Mouse (Mus musculus) NIH3T3 (cell line): ENCODE results near the gene Rasgef1b.

Source experiments
- DNase-seq: peaks from one replicate; pipeline ENCODE4 v3.0.0-alpha.2; 2012; ENCODE audit warnings: low read depth

Gene Rasgef1b

DNA sequence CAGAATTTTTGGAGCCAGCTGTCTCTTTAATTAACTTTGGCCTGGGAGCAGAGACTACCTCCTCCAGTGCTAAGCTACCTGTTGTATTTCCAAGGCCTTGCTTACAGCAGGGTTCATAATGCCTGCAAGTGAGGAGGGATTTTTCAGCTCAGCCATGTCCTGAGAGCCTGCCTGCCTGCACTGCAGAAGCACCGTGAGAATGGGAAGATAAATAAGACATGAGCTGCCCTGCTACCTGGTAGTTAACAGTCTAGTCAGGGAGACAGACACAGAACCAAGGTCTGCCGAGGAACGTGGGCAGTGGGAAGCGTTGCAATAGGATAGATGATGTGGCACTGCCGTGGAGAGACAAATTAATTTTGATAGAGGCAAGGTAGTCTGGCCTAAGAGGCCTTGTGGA is 277.4 kb downstream of the Rasgef1b start:
- no peak for DNase-seq

- DNase-seq = no peak
These were observed 277.9 kb downstream of the Rasgef1b start for GRCm38 (mm10) chr5:99450994-99451393.

- no peak for DNase-seq
These were observed 278.4 kb downstream of the Rasgef1b start for GRCm38 (mm10) chr5:99450463-99450862.

GRCm38 (mm10) chr5:99447481-99447880 is 281.4 kb downstream of the Rasgef1b start:
- no peak for DNase-seq

GRCm38 (mm10) chr5:99445242-99445641 is 283.6 kb downstream of the Rasgef1b start:
- no peak for DNase-seq

DNA sequence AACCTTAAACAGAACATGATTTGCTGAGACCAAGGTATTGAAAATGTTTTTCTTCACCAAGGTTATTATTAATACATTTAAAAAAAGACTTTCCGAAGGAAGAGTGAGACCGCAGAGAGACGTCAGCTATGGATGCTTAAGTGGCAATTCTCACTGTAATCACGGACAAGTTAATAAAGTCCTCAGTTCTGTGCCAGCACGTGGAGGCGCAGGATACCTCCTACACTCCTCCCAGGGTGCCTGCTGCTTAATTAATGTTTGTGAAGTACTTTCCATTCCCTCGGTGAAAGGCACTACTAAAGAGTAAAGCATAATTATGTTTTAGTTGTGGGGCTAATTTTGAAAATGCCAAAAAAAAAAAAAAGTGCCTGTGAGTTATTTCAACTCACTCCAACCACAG is 284.1 kb downstream of the Rasgef1b start:
- DNase-seq = no peak

- no peak for DNase-seq
These were observed 288.8 kb downstream of the Rasgef1b start for GRCm38 (mm10) chr5:99440109-99440508.

DNA sequence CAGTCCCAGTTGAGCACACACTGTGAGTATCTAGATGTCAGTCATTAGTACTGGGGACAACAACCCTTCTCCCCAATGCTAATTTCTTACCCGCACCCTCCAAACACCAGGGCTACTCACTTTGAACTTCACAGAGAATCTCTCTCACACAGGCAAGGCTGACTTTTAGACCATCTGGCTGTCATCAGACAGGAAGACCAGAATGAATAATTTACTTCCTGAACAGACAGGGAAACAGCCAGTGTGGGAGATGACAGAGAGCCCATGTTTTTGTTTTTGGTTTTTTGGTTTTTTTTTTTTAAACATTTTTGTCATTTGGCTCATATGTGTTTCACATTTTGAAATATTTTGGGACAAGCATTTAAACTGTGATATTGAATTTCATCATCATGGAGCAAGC is 290.3 kb downstream of the Rasgef1b start:
- no peak for DNase-seq

DNA sequence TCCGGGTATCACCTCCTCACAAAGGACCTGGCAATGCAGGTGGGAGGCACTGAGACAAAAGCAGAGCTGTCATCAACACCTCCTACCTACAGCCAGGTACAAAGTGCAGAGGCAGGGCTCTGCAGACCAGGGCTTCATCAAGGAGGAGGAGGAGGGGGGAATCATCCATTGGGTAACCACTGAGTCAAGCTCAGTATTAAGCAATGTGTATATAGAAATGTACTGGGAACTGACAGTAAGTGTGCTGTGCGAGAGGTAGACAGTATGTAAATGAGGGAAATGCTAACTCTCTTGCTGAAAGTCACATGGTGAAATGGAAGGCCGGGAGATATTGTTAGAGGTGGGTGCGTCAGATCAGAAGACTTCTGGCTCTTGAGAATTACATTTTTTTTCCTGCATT is 294.6 kb downstream of the Rasgef1b start:
- no peak for DNase-seq

DNA sequence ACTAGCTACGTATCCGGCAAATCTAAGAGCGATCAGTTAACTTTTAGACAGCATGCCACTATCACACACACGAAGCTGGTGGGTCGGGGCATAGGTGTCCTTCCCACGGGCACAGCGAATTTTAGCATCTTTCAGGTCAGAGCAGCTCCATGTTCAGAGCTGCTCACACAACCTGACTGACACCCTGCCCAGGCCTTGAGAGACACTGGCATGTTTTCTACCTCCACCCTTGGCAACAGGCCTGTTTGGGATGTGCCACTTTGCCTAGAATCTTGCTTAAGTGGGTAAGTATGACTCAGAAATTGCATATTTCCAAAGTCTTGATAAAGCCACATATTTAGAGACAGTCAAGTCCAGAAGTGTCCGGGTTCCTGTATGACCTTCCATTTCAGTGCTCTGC is 296.4 kb downstream of the Rasgef1b start:
- peak; percentile 17 for DNase-seq

- DNase-seq = no peak
These were observed 299.6 kb downstream of the Rasgef1b start for GRCm38 (mm10) chr5:99429273-99429672.

DNA sequence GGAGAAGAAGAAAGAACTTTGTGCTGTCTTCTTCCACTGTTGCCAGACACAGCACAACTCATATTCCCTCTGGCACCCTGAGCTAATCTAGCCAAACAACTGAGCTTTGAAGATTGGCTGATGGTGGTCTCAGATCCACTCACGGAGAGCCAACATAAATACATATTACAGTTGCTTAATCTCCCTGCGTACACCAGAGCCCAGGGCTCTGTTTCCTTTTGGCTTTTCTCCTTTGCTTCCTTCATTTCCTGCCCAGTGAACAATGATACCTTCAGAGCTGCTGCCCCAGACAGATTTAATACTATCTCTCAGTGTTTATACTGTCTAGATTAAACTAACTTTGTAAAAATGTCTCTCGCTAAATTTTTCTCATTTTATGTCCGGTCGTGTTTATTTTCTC is 300.2 kb downstream of the Rasgef1b start:
- DNase-seq = no peak

GRCm38 (mm10) chr5:99423271-99423670 is 305.6 kb downstream of the Rasgef1b start:
- DNase-seq = no peak

GRCm38 (mm10) chr5:99422856-99423255 is 306.0 kb downstream of the Rasgef1b start:
- DNase-seq = no peak

DNA sequence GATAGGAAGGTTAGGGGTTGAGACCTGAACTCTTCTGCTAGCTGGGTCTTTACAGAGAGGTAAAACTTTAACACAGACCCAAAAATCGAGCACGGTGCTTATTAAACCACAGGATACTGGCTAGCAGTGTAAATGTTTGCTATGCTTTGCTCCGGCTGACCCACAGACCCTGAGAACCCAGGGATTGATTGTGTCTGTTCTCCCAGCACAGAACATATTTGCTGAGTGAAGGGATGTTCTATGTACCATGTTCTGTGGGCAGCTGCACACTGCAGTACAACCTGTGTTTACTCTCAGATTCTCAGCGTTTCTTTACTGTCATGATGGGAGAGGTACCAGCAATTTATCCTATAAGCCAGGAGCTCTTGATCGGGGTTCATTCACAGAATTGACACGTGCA is 306.8 kb downstream of the Rasgef1b start:
- no peak for DNase-seq

DNA sequence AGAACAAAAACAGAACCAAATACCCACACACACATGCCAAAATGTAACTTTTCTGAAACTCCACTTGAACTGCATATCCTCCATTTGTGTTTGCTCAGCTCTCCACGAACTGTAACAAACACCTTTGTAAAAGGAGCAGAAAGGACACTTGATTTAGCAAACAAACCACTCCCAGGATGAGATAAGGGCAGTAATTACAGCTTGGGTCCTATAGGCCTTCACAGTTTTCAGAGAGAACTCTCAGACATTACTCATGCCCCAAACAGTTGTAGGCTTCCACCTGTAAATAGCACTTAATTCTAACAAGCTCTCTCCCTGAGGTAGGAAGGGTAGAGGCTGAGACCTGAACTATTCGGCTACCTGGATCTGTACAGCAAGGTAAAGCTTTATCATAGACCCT is 309.0 kb downstream of the Rasgef1b start:
- no peak for DNase-seq

DNA sequence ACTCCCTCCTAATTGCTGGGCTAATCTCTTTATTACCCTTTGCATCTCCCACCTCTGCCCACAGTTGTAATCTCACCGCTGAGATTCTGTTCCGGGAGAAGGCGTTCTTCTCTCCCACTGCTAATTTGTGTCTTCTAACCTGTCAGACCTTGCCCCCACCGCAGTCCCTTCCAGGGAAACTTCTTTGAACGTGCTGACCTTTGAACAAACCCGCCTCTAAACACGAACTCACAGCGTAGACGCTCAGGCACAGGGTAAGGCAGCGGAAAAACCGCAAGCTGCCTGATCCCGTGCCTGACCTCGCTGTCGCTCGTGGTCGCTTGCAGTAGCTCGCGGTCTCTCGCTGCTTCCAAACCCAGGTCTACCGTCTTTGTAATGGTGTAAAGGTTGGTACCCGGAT is 312.0 kb downstream of the Rasgef1b start:
- DNase-seq = no peak

DNA sequence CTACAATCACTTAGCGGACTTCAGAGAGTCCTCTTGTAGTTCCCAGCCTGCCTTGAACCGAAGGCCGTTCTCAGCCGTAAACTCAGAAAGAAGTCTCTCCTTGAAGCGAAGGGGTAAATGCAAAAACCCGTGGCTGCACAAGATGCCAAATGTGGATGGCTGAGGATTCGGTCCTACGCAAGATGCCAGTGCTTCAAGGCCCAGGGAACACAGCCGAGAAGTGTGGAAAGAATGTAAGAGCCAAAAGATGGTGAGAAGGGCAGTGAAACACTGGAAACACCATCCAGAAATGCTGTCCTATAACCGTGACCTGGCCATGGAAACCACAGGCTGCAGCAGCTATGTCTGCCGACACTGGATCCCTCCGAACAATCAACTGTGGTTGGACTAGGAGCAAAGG is 313.2 kb downstream of the Rasgef1b start:
- DNase-seq = no peak

GRCm38 (mm10) chr5:99415049-99415448 is 313.8 kb downstream of the Rasgef1b start:
- DNase-seq = no peak

DNA sequence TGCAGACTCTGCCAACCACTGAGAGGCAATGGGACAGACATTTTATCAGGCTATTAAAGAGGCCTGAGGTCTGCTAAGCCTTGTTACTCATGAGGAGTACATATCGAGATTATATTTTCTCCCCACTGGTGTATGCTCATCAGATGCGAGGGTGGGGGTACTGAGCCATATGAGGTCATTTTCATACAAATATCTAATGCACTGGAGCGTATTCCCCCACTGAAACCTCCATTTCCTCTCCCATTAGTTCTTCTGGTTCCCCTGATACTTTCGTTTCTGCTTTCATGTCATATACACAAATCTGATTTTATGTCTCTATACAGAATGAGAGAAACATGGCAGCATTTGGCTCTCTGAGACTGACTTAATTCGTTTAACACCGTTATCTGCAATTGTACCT is 314.6 kb downstream of the Rasgef1b start:
- no peak for DNase-seq

DNA sequence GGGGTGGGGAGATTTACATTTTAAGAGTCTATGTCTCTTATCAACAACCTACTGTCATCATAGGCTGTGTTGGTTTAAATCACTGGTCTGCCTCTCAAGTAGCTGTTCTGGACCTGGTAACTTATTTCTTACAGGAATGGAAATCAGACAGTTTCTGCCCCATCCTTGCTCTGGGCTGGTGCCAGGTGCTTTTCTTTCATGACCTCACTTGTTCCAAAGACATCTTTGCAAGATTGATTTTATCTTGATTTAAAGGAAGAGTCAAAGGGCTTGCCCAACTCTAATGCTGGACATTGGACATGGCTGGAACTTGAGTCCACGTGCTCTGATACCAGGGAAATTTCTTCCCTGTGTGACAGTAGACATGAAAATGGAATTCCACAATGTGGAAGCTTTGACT is 315.0 kb downstream of the Rasgef1b start:
- no peak for DNase-seq

DNA sequence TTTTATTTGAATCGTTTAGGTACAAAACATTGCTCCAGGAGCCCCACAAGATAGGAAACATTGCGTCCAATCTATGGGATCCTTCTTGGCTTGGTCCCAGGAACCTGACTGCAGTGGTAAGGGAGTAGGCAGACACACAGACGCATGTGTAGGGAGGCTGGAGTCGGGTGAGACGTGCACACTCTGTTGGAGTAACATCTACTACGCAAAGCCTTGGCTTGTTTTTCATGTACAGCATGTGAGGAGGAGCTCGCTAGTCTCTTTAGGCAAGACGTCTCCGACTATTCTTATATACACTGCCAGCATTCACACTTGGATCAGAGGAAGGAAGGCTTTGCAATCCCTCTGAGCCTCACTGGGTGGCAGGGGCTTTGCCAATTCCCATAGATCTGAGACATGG is 315.5 kb downstream of the Rasgef1b start:
- DNase-seq = no peak

- DNase-seq = no peak
These were observed 324.3 kb downstream of the Rasgef1b start for GRCm38 (mm10) chr5:99404403-99405170.

- no peak for DNase-seq
These were observed 325.5 kb downstream of the Rasgef1b start for GRCm38 (mm10) chr5:99403325-99403724.
